In genomic region chr16:97851741-97852319, GRCm38 (mm10) we compare ENCODE assay signal across 8 mouse cellular contexts. TPM values are rescaled to one million over a fixed set of nuclear protein-coding genes. Genes with fewer than 3 reads are reported as not detected.
A peak's percentile ranks its signal among the peaks of the same experiment; 100 is the strongest.
DNase-seq lines count a peak whose midpoint lies in the region; ATAC-seq and TF ChIP-seq lines count a peak whose summit lies in the region.

Prdm15 (minus strand) TSS chr16:97851850.

- H3K27ac ChIP-seq in hindbrain, embryonic 13.5 days: peak within 1 kb of the TSS; percentile 99

- POLR2A ChIA-PET in Patski (lab: Charles Lee): interaction anchor here (0.8 to 1.4 kb wide), 3 partner anchors 9 to 32 kb away, joined by 3 to 4 read pairs (median 3); no protein-coding TSS in a partner anchor

- TF ChIP-seq CTCF in Patski (IDR thresholded peaks at IDR 0.05): no peak

- DNase-seq in Patski (ENCODE audit: low read depth, low spot score): peak; percentile 25
- peak; percentile 95 to 96 for DNase-seq in cerebellum, postnatal 10 days
- peak; percentile 81 to 88 for DNase-seq in frontal cortex, postnatal 14 days (ENCODE audit: low spot score in 2 of 2)
- DNase-seq in layer of hippocampus, postnatal 14 days (ENCODE audit: low spot score in 2 of 2): peak; percentile 91 to 95
- DNase-seq in lung, postnatal 10 days: peak; percentile 92
- peak; percentile 60 for DNase-seq in retina, adult 2 months (ENCODE audit: low read depth, low spot score)
- DNase-seq in thymus, postnatal 36 days: peak; percentile 87 to 89

- H3K4me2 ChIP-seq in hindbrain, embryonic 13.5 days: peak within 1 kb of the TSS; percentile 79

- in situ Hi-C loops in Patski (cut with MboI; ENCODE audit: low pct_unique_long_range_greater_than_20kb): no loop called here

- peak within 1 kb of the TSS; percentile 95 for H3K9ac ChIP-seq in hindbrain, embryonic 13.5 days

- WGBS in hindbrain, embryonic 13.5 days: under 1% methylated on average over 31 of the region's 31 CpGs

- H3K9me3 ChIP-seq in hindbrain, embryonic 13.5 days: no peaks in the 10 kb centered on the region

- H3K27me3 ChIP-seq in Patski: no peaks in the 10 kb centered on the region
- no peaks in the 10 kb centered on the region for H3K27me3 ChIP-seq in hindbrain, embryonic 13.5 days

- peak within 1 kb of the TSS; percentile 84 for H3K4me3 ChIP-seq in hindbrain, embryonic 13.5 days

- H3K4me1 ChIP-seq in hindbrain, embryonic 13.5 days (replicated peaks): peaks cover 33% of the 10 kb centered on the region

- CTCF ChIA-PET in Patski (lab: Charles Lee): no interaction called here

- ATAC-seq in Patski: peak; percentile 86
- peak; percentile 91 for ATAC-seq in hindbrain, embryonic 13.5 days (ENCODE audit: low FRiP score)

- H3K36me3 ChIP-seq in hindbrain, embryonic 13.5 days: no peaks in the 10 kb centered on the region

RNA-seq across cellular contexts. Expression of gene Prdm15, which starts in this region (rescaled TPM):
- polyA plus RNA-seq in Patski (2021): 6.8 TPM
- 11.2 and 14.5 TPM in 2 replicates for polyA plus RNA-seq in hindbrain, embryonic 13.5 days (2015; fragmentation: Nextera tagmentation; extraction: Ambion mirVana)
- 10 to 100 TPM; 19.9 to 25.0 TPM for total RNA-seq in layer of hippocampus, postnatal 14 days (2021)

Comparison
In these comparisons a context has a peak if more than half of its experiments do, and no peak if none do; other contexts are left out.
1. Peak in every context shown above with its lines: DNase-seq, ATAC-seq, H3K4me3 ChIP-seq and H3K27ac ChIP-seq.
2. DNase-seq: peak in every context shown above with its lines; median percentile 96 in cerebellum, postnatal 10 days; 93 in layer of hippocampus, postnatal 14 days; 92 in lung, postnatal 10 days; 88 in thymus, postnatal 36 days; 84 in frontal cortex, postnatal 14 days; 60 in retina, adult 2 months; 25 in Patski.